Mouse (Mus musculus) brain, embryonic 14.5 days (tissue): ENCODE results near the gene D8Ertd738e.

Experiments used
- CTCF ChIP-seq: fragments of 200-500 bp; IDR thresholded peaks from 2 replicates; pipeline ENCODE4 v1.5.1; 2012; ENCODE audit warnings: inconsistent platforms, mild to moderate bottlenecking, moderate library complexity, borderline replicate concordance; ENCODE audit not compliant: insufficient read depth, insufficient read length; ENCODE audit errors: extremely low read depth
- POLR2A ChIP-seq: fragments of 200-500 bp; IDR thresholded peaks from 2 replicates; pipeline ENCODE4 v1.6.1; 2012; ENCODE audit warnings: mild to moderate bottlenecking, inconsistent platforms, borderline replicate concordance; ENCODE audit not compliant: poor library complexity, insufficient read depth, insufficient read length, severe bottlenecking; ENCODE audit errors: extremely low read depth

DNA sequence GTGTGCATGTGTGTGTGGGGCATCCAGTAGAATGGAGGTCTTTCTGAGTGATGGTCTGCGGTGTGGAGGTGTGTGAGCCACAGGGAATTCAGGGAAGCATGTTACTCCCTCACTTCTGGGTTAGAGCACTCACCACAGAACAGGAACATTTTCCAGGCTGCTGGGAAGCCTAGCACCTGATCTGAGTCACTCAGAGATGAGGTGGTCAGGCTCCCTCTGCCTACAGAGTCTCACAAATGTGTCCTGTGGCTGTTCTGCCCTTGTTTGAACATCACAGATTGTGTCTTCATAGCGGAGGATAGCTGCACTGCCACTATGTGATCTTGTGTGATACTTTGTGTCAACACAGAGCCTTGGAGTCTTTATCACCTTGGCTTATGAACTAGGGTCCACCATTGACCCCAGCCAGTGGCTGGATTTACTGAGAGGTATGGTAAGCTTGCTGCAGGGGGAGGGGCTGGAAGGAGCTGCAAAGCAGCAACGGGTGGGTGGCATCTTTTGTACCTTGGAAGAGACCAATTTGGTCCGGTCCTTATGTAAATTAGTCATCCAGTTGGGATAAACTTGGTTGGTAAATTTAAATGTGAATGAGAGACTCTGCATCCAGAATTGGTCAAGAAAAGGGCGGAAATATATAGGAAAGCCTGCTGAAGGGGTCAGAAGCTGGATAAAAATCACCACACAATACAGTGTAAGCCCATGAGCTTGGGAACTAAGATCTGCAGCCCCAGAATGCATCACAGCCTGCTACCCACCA lies 47.7 kb upstream of the D8Ertd738e start:
- TF ChIP-seq POLR2A (no peak), CTCF (no peak)
